Mouse (Mus musculus): ENCODE data around the gene Tacr1.

GRCm38 (mm10) chr6:82420222-82420621, 18.1 kb downstream of the Tacr1 start:
- no peak for TF ChIP-seq CTCF (IDR thresholded peaks at IDR 0.05; ENCODE audit: borderline replicate concordance, extremely low read depth, insufficient read depth, insufficient read length)
- TF ChIP-seq POLR2A (IDR thresholded peaks at IDR 0.05; ENCODE audit: borderline replicate concordance, extremely low read depth, insufficient read depth, insufficient read length, poor library complexity, severe bottlenecking), result no peak

Data from brain, embryonic 14.5 days (tissue).